Mouse (Mus musculus): ENCODE data around the gene Elfn2. TPM values are rescaled to one million over a fixed set of nuclear protein-coding genes. Genes with fewer than 3 reads are reported as not detected.

Elfn2 gene
- polyA plus RNA-seq (2011; ENCODE audit: insufficient read length, low read depth, missing spikeins) = not detected in 2 replicates

DNA sequence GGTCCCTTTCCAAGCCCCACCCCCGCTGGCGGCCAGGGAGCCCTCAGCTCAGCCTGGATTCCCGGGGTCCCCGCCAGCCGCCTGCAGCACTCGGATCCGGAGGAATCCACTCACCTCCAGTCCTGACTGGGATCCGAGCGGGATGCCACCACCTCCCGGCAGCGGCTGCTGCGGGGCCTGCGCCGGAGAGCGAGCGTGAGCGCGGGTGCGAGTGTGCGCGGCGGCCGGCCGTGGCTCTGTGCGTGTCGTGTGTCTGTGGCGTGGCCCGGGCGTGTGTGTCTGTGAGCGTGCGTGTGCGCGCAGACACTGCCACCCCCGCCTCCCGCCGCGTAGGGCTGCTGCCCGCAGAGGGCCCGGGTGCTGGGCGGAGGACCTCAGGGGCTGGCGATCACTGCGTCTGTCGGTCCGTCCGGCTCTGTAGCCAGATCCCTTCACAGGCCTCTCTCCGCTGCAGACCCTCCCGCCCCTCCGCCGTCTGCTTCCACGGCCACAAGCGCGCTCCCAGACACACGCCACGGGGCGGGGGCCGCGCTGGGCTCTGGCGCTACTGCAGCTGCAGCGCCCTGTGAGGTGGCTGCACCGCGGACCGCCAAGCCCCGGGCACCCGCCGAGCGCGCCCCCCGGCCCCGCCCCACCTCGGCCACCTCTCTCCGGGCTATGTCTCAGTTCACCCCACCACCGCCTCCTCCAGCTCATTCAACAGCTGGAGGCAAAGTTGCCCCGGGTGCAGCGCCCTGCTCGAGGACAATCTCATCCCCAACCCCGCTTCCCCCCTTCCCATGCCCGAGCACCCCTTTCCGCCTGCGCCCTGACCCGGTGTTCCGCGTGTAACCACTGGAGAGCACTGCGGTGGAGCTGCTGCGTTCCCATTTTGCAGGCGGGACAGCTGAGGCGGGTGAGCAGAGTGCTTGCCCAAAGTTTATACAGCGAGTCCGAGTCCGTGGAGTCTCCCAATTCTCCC lies at the start of gene Elfn2:
Gene Elfn2 (minus strand): TSS at position 482 of the 961 bp plus-strand sequence.
- TF ChIP-seq POLR2A (IDR thresholded peaks at IDR 0.05; ENCODE audit: low read depth, low read length) (no peak), CTCF (IDR thresholded peaks at IDR 0.05; ENCODE audit: borderline replicate concordance, insufficient read depth, low read length) (no peak)

DNA sequence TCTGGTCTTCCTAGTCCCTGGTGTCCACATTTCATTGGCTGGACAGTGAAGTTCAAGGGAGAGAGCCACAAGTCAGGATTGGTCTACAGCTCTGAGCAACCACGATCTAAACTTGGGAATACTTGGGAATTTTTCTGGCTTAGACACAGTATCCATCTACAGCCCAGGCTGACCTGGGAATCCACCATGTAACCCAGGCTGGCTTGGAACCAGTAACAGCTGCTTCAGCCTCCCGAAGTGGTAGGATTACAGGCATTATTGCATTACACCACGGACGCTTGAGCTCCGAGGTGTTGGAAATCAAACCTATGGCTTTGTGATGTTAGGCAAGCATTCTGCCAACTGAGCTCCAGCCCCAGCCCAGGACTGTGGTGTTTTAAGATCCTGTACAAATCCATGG lies 45.1 kb upstream of the Elfn2 start:
- Histone ChIP-seq H3K27ac (ENCODE audit: insufficient read depth, low read length) (no peak overlapping the region), H3K4me3 (ENCODE audit: insufficient read depth, low read length) (no peak overlapping the region), H3K4me1 (ENCODE audit: control insufficient read depth, insufficient read depth, low read length) (no peaks in the 10 kb centered on the region)
- TF ChIP-seq CTCF (IDR thresholded peaks at IDR 0.05; ENCODE audit: borderline replicate concordance, insufficient read depth, low read length) (no peak), POLR2A (IDR thresholded peaks at IDR 0.05; ENCODE audit: low read depth, low read length) (no peak)

More for the DNA sequence above, at the start of gene Elfn2:
- Histone ChIP-seq H3K4me3 (ENCODE audit: insufficient read depth, low read length) (no peak within 1 kb of the TSS), H3K27ac (ENCODE audit: insufficient read depth, low read length) (no peak within 1 kb of the TSS), H3K4me1 (ENCODE audit: control insufficient read depth, insufficient read depth, low read length) (no peaks in the 10 kb centered on the region)

DNA sequence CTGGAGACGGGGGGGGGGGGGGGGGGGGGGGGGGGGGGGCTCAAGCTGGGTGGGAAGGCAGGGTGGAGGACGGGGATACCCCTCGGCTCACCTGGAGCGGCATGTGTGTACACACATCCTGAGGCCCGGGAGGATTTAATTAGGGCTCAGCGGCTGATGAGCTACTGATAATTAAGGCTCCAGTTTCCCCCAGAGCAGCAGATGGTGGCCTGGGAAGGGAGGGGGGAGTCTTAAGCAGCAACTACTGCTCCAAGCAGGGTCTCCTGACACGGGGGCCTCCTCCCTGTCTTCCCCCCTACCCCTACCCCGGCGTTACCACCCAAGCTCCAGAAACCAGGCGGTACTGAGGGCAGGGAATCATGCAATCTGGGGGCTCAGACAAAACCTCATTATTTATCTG lies 44.6 kb upstream of the Elfn2 start:
- Histone ChIP-seq H3K4me3 (ENCODE audit: insufficient read depth, low read length) (no peak overlapping the region), H3K4me1 (ENCODE audit: control insufficient read depth, insufficient read depth, low read length) (no peaks in the 10 kb centered on the region), H3K27ac (ENCODE audit: insufficient read depth, low read length) (no peak overlapping the region)
- TF ChIP-seq CTCF (IDR thresholded peaks at IDR 0.05; ENCODE audit: borderline replicate concordance, insufficient read depth, low read length) = no peak

DNA sequence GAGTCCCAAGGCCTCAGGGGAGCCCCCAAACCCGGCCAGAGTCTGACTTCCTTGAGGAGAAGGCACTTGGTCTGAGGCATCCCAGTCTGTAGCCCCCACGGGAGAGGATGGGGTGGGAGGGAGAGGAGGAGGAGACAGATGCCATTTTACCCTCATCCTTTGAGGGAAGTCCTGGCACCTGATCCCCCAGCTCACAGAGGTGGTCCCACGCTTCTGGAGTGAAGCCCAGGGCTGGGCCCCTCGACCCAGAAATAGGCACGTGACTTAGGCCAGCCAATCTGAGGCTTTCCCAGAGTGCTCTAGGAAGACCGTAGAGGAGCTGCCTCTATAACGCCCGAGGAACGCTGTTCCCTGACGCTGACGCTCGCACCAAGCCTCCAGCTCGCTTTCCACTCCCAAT lies 42.5 kb upstream of the Elfn2 start:
- H3K4me3 ChIP-seq (ENCODE audit: insufficient read depth, low read length) = no peak overlapping the region
- H3K27ac ChIP-seq (ENCODE audit: insufficient read depth, low read length) = no peak overlapping the region
- no peaks in the 10 kb centered on the region for H3K4me1 ChIP-seq (ENCODE audit: control insufficient read depth, insufficient read depth, low read length)
- no peak for TF ChIP-seq POLR2A (IDR thresholded peaks at IDR 0.05; ENCODE audit: low read depth, low read length)
- no peak for TF ChIP-seq CTCF (IDR thresholded peaks at IDR 0.05; ENCODE audit: borderline replicate concordance, insufficient read depth, low read length)

DNA sequence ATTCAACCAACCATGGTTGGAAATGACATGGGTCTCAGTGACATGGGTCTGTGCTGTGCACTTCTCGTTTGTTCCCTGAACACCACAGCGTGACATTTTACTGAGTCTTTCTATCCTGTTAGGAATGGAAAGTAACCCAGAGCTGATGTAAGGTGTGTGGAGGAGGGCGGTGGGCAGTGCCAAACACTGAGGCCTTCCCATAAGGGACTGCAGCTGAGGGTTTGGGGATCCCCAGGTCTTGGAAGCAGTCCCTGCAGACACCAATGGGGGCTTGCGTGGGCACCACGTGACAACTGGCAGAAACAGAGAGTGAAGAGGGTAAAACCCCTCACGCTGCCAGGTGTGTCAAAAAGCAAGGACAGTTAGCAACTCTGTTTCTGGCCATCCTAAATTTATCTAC lies 39.6 kb upstream of the Elfn2 start:
- Histone ChIP-seq H3K4me3 (ENCODE audit: insufficient read depth, low read length) (no peak overlapping the region), H3K4me1 (ENCODE audit: control insufficient read depth, insufficient read depth, low read length) (0 out of 2 replicates have a peak, but pooled peaks cover 2% of the 10 kb centered on the region), H3K27ac (ENCODE audit: insufficient read depth, low read length) (no peak overlapping the region)
- no peak for TF ChIP-seq POLR2A (IDR thresholded peaks at IDR 0.05; ENCODE audit: low read depth, low read length)
- no peak for TF ChIP-seq CTCF (IDR thresholded peaks at IDR 0.05; ENCODE audit: borderline replicate concordance, insufficient read depth, low read length)

DNA sequence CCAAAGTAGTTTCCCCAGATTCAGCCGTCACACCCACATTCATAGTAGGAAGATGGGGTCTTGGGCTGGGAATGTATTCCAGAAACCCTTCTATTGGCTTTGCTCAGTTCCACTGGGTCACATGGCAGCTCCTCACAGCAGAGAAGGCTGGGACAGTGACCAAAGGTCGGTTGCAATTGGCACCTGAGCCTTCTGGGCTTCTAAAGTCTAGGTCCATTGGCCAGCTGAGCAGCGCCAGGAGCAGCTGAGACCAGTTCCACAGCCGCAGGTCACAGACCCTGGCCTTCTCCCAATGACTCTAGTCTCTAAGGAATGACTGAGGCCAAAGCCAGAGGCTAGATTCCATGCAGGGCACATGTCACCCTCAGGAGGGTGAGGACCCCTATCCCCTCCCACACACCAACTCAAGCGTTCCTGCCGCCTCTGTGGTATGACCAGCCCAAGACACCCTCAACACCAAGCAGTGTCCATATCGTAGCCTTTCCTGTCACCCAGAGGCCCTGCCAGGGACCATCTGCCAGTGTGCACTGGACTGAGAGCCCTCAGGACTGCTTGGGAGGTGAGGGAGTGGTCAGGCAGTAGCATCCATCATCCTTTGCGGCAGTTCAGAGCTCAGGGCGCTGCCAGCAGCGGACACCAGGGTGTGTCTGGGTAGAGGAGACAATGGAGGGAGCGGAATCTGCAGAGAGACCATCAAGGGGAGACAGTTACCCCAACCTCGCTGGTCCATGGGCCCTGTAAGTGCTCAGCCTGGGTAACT lies 37.6 kb upstream of the Elfn2 start:
- H3K4me3 ChIP-seq (ENCODE audit: insufficient read depth, low read length) = no peak overlapping the region
- no peak for TF ChIP-seq POLR2A (IDR thresholded peaks at IDR 0.05; ENCODE audit: low read depth, low read length)
- no peak for TF ChIP-seq CTCF (IDR thresholded peaks at IDR 0.05; ENCODE audit: borderline replicate concordance, insufficient read depth, low read length)
- no peak overlapping the region for H3K27ac ChIP-seq (ENCODE audit: insufficient read depth, low read length)
- H3K4me1 ChIP-seq (ENCODE audit: control insufficient read depth, insufficient read depth, low read length) = 0 out of 2 replicates have a peak, but pooled peaks cover 2% of the 10 kb centered on the region

DNA sequence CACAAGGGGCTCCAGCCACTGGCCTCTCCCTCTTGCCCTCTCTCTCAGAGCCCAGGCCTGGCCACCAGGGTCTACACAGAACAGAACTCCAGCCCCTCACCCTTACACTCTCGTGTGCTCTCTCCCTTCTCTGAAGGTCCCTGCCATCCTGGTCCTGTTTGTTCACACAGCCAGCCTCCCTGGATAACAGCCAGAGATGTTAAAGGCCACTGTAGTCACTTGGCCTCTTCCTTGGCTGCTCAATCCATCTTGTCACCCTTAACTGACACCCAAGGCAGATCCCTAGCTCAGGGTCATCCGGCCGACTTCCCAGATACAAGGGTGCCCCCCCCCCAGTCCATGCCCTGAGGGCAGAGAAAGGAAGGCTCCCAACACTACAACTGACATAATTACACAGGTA lies 36.7 kb upstream of the Elfn2 start:
- H3K4me1 ChIP-seq (ENCODE audit: control insufficient read depth, insufficient read depth, low read length) = 0 out of 2 replicates have a peak, but pooled peaks cover 2% of the 10 kb centered on the region
- no peak for TF ChIP-seq POLR2A (IDR thresholded peaks at IDR 0.05; ENCODE audit: low read depth, low read length)
- no peak for TF ChIP-seq CTCF (IDR thresholded peaks at IDR 0.05; ENCODE audit: borderline replicate concordance, insufficient read depth, low read length)
- no peak overlapping the region for H3K4me3 ChIP-seq (ENCODE audit: insufficient read depth, low read length)
- H3K27ac ChIP-seq (ENCODE audit: insufficient read depth, low read length) = no peak overlapping the region

DNA sequence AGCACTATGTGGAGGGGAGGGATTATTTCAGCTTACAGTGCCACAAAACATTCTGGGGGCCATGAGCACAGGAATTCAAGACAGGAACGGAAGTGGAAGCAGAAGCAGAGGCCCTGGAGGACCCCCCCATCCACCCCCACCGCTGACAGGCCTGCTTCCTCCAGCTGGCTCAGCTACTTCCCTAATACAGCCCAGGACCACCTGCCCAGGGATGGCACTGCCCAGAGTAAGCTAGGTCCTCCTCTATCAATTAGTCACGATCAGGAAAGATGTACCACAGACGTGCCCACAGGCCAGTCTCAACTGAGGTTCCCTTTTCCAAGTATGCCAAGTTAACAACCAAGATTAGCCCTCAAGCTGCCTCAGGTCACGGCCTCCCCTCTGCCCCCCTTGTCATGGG lies 35.6 kb upstream of the Elfn2 start:
- no peak overlapping the region for H3K4me3 ChIP-seq (ENCODE audit: insufficient read depth, low read length)
- 0 out of 2 replicates have a peak, but pooled peaks cover 2% of the 10 kb centered on the region for H3K4me1 ChIP-seq (ENCODE audit: control insufficient read depth, insufficient read depth, low read length)
- no peak overlapping the region for H3K27ac ChIP-seq (ENCODE audit: insufficient read depth, low read length)
- TF ChIP-seq POLR2A (IDR thresholded peaks at IDR 0.05; ENCODE audit: low read depth, low read length) (no peak), CTCF (IDR thresholded peaks at IDR 0.05; ENCODE audit: borderline replicate concordance, insufficient read depth, low read length) (no peak)

DNA sequence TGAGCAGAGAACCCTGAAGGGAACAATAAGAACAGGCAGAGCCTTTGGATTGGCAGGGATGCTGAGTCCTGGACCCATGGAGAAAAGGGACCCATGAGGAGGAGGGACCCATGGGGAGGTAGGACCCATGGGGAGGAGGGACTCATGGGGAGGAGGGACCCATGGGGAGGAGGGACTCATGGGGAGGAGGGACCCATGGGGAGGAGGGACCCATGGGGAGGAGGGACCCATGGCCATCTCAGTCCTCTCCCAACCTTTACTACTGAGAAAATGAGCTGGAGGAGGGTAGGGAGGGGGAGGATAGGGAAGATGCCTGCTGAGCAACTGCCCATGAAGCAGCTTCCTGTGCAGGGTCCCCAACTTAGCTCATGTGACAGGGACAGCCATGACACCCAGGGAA lies 34.4 kb upstream of the Elfn2 start:
- no peak overlapping the region for H3K27ac ChIP-seq (ENCODE audit: insufficient read depth, low read length)
- H3K4me1 ChIP-seq (ENCODE audit: control insufficient read depth, insufficient read depth, low read length) = 0 out of 2 replicates have a peak, but pooled peaks cover 2% of the 10 kb centered on the region
- TF ChIP-seq CTCF (IDR thresholded peaks at IDR 0.05; ENCODE audit: borderline replicate concordance, insufficient read depth, low read length) (no peak), POLR2A (IDR thresholded peaks at IDR 0.05; ENCODE audit: low read depth, low read length) (no peak)
- no peak overlapping the region for H3K4me3 ChIP-seq (ENCODE audit: insufficient read depth, low read length)

Data from embryonic fibroblast, embryonic 13.5 days (primary cell).